Mouse (Mus musculus): ENCODE data around the gene Ipo4. TPM values are rescaled to one million over a fixed set of nuclear protein-coding genes. Genes with fewer than 3 reads are reported as not detected.
A peak's percentile ranks its signal among the peaks of the same experiment; 100 is the strongest.

The Ipo4 gene
- total and polyA plus RNA-seq, 3 experiments: 46.2 to 132 TPM; not detected in 1

GRCm38 (mm10) chr14:55596036-55596690 is 39.6 kb downstream of the Ipo4 start:
- DNase-seq (ENCODE audit: low read depth, low spot score): no peak
- H3K4me1 ChIP-seq (ENCODE audit: control insufficient read depth in 1 of 2, insufficient read depth in 2 of 2, low read length in 2 of 2): peaks cover 0 to 10% of the 10 kb centered on the region in 2 experiments; a peak in 1 of 4 replicates
- H3K9ac ChIP-seq (ENCODE audit: control insufficient read depth, low read depth, low read length, poor library complexity, severe bottlenecking): no peak overlapping the region
- no peak overlapping the region for H3K4me3 ChIP-seq (ENCODE audit: control insufficient read depth in 1 of 2, insufficient read depth in 1 of 2, low read depth in 2 of 2, low read length in 2 of 2)
- H3K36me3 ChIP-seq (ENCODE audit: control insufficient read depth in 1 of 2, insufficient read depth in 2 of 2, low read length in 2 of 2): peaks cover 3 to 9% of the 10 kb centered on the region in 2 experiments
- no peak overlapping the region for H3K27ac ChIP-seq (ENCODE audit: control insufficient read depth, low read depth, low read length)
- peaks cover 21% of the 10 kb centered on the region for H3K79me2 ChIP-seq (ENCODE audit: control insufficient read depth, insufficient read depth, low read length, poor library complexity)
- H3K27me3 ChIP-seq (ENCODE audit: control insufficient read depth in 1 of 2, insufficient read depth in 2 of 2, low read length in 2 of 2): no peaks in the 10 kb centered on the region
- TF ChIP-seq RAD21 (IDR thresholded peaks at IDR 0.05; ENCODE audit: low read depth, low read length): no peak
- no peak for TF ChIP-seq TAL1 (IDR thresholded peaks at IDR 0.05; ENCODE audit: low read length)
- no peak for TF ChIP-seq HCFC1 (IDR thresholded peaks at IDR 0.05; ENCODE audit: low read depth, low read length)
- no peak for TF ChIP-seq POLR2AphosphoS5 (IDR thresholded peaks at IDR 0.05; ENCODE audit: borderline replicate concordance, low read depth, low read length)
- no peak for TF ChIP-seq KAT2A (conservative IDR thresholded peaks at IDR 0.05; ENCODE audit: low read depth, low read length)
- no peak for TF ChIP-seq POLR2AphosphoS2 (IDR thresholded peaks at IDR 0.05; ENCODE audit: low read length)
- TF ChIP-seq MEF2A (IDR thresholded peaks at IDR 0.05; ENCODE audit: extremely low read depth, insufficient replicate concordance, low read depth, low read length, poor library complexity, severe bottlenecking): no peak
- TF ChIP-seq MYB (IDR thresholded peaks at IDR 0.05; ENCODE audit: low read depth, low read length): no peak
- TF ChIP-seq GATA1 (IDR thresholded peaks at IDR 0.05; ENCODE audit: low read depth, low read length): no peak
- TF ChIP-seq GABPA (IDR thresholded peaks at IDR 0.05; ENCODE audit: low read depth, low read length): no peak
- TF ChIP-seq E2F4 (IDR thresholded peaks at IDR 0.05; ENCODE audit: borderline replicate concordance, low read depth, low read length): no peak
- H3K9me3 ChIP-seq (replicated peaks; ENCODE audit: insufficient read depth, low read length): no peaks in the 10 kb centered on the region

GRCm38 (mm10) chr14:55592226-55592625 is 43.5 kb downstream of the Ipo4 start:
- no peaks in the 10 kb centered on the region for H3K27me3 ChIP-seq (ENCODE audit: control insufficient read depth in 1 of 2, insufficient read depth in 2 of 2, low read length in 2 of 2)
- no peaks in the 10 kb centered on the region for H3K9me3 ChIP-seq (replicated peaks; ENCODE audit: insufficient read depth, low read length)
- peaks cover under 1 to 28% of the 10 kb centered on the region in 2 experiments for H3K4me1 ChIP-seq (ENCODE audit: control insufficient read depth in 1 of 2, insufficient read depth in 2 of 2, low read length in 2 of 2)
- H3K27ac ChIP-seq (ENCODE audit: control insufficient read depth, low read depth, low read length): no peak overlapping the region
- H3K79me2 ChIP-seq (ENCODE audit: control insufficient read depth, insufficient read depth, low read length, poor library complexity): peaks cover 24% of the 10 kb centered on the region
- H3K4me3 ChIP-seq (ENCODE audit: control insufficient read depth in 1 of 2, insufficient read depth in 1 of 2, low read depth in 2 of 2, low read length in 2 of 2): peak overlapping the region; percentile 73 to 80
- TF ChIP-seq TAL1 (IDR thresholded peaks at IDR 0.05; ENCODE audit: low read length) (no peak), BHLHE40 (IDR thresholded peaks at IDR 0.05; ENCODE audit: borderline replicate concordance, low read depth, low read length) (no peak), ZKSCAN1 (IDR thresholded peaks at IDR 0.05; ENCODE audit: low read depth, low read length) (no peak), TBP (IDR thresholded peaks at IDR 0.05; ENCODE audit: low read depth, low read length) (no peak), EP300 (IDR thresholded peaks at IDR 0.05; ENCODE audit: low read depth in 1 of 2, low read length in 2 of 2) (no peak), MYC (IDR thresholded peaks at IDR 0.05; ENCODE audit: low read depth, low read length) (no peak), MAZ (IDR thresholded peaks at IDR 0.05; ENCODE audit: low read depth, low read length) (no peak), POLR2A (IDR thresholded peaks at IDR 0.05; ENCODE audit: control insufficient read depth in 1 of 2, insufficient read depth in 1 of 2, low read depth in 1 of 2, low read length in 2 of 2, poor library complexity in 1 of 2) (no peak), USF1 (IDR thresholded peaks at IDR 0.05; ENCODE audit: low read depth, low read length) (no peak), SIN3A (IDR thresholded peaks at IDR 0.05; ENCODE audit: low read length) (no peak)
- peaks cover 3 to 15% of the 10 kb centered on the region in 2 experiments; a peak in 3 of 4 replicates for H3K36me3 ChIP-seq (ENCODE audit: control insufficient read depth in 1 of 2, insufficient read depth in 2 of 2, low read length in 2 of 2)
- peak overlapping the region; percentile 82 for H3K9ac ChIP-seq (ENCODE audit: control insufficient read depth, low read depth, low read length, poor library complexity, severe bottlenecking)
- DNase-seq (ENCODE audit: low read depth, low spot score): peak; percentile 46
